Mouse (Mus musculus) forebrain, embryonic 13.5 days (tissue): ENCODE results near the gene Snurf. TPM values are rescaled to one million over a fixed set of nuclear protein-coding genes. Genes with fewer than 3 reads are reported as not detected.

Source experiments
- ATAC-seq: fragments of 200-750 bp; cut with Nextera tagmentation; 2 replicates; pipeline ENCODE4 v1.8.0; 2017
- H3K27ac ChIP-seq: fragments of 300-500 bp; sonication (generic); 2 replicates; pipeline ENCODE4 v1.5.1; 2015; ENCODE audit warnings: inconsistent platforms, mild to moderate bottlenecking, moderate library complexity
- H3K27me3 ChIP-seq: fragments of 300-500 bp; sonication (generic); 2 replicates; pipeline ENCODE4 v1.6.1; 2015; ENCODE audit warnings: mild to moderate bottlenecking, inconsistent platforms
- H3K36me3 ChIP-seq: fragments of 300-500 bp; sonication (generic); 2 replicates; pipeline ENCODE4 v1.6.1; 2015; ENCODE audit warnings: mild to moderate bottlenecking, inconsistent platforms; ENCODE audit not compliant: poor library complexity, severe bottlenecking
- H3K4me1 ChIP-seq: fragments of 300-500 bp; sonication (generic); 2 replicates; pipeline ENCODE4 v1.6.1; 2015; ENCODE audit warnings: inconsistent platforms
- H3K4me2 ChIP-seq: fragments of 300-500 bp; sonication (generic); 2 replicates; pipeline ENCODE4 v1.6.1; 2015; ENCODE audit warnings: inconsistent platforms, mild to moderate bottlenecking, moderate library complexity
- H3K4me3 ChIP-seq: fragments of 300-500 bp; sonication (generic); 2 replicates; pipeline ENCODE4 v1.5.1; 2015; ENCODE audit warnings: mild to moderate bottlenecking, inconsistent platforms
- H3K9ac ChIP-seq: fragments of 300-500 bp; sonication (generic); 2 replicates; pipeline ENCODE4 v1.6.1; 2015; ENCODE audit warnings: mild to moderate bottlenecking, inconsistent platforms
- H3K9me3 ChIP-seq: fragments of 300-500 bp; sonication (generic); replicated peaks from 2 replicates; pipeline ENCODE4 v1.6.1; 2016; ENCODE audit warnings: inconsistent platforms
- WGBS: fragments of 180-500 bp; shearing (Covaris S2); methylation state at CpG from one replicate; pipeline ENCODE4 v1.1.7; 2015; 5-methylcytosine and 5-hydroxymethylcytosine counted together
- polyA plus RNA-seq: library from polyadenylated mRNA; unstranded; fragments of >200 nt; fragmentation: Nextera tagmentation; extraction: Ambion mirVana; gene quantifications from 2 replicates; pipeline ENCODE4 v1.2.1, GENCODE M21; 2015

The Snurf gene
- 278 and 291 TPM in 2 replicates for polyA plus RNA-seq

- ATAC-seq: peak; percentile 79
- Histone ChIP-seq H3K36me3 (no peaks in the 10 kb centered on the region), H3K9ac (peak within 1 kb of the TSS; percentile 75), H3K27ac (peak within 1 kb of the TSS; percentile 88), H3K9me3 (peaks cover 16% of the 10 kb centered on the region), H3K4me3 (peak within 1 kb of the TSS; percentile 62), H3K4me2 (peak within 1 kb of the TSS; percentile 58), H3K4me1 (no peaks in the 10 kb centered on the region), H3K27me3 (no peaks in the 10 kb centered on the region)
- WGBS: 46% methylated on average over 30 of the region's 30 CpGs
Measured at GRCm38 (mm10) chr7:60004606-60005330, at the start of gene Snurf, which contains the start of gene Gm38393. Snurf (minus strand) TSS chr7:60005049. Gm38393 (minus strand) TSS chr7:60005064.

- Histone ChIP-seq H3K4me1 (no peaks in the 10 kb centered on the region), H3K36me3 (no peaks in the 10 kb centered on the region), H3K27me3 (no peaks in the 10 kb centered on the region), H3K9ac (no peak overlapping the region), H3K4me3 (peak overlapping the region; percentile 18), H3K9me3 (no peaks in the 10 kb centered on the region), H3K4me2 (no peak overlapping the region), H3K27ac (peak overlapping the region; percentile 48)
- peak; percentile 73 for ATAC-seq
- 64% methylated on average over 6 of the region's 6 CpGs for WGBS
Measured at GRCm38 (mm10) chr7:60047481-60048201, 42.8 kb upstream of the Snurf start.

GRCm38 (mm10) chr7:60013186-60013585, 8.3 kb upstream of the Snurf start:
- no peak overlapping the region for H3K27ac ChIP-seq
- H3K9me3 ChIP-seq: no peaks in the 10 kb centered on the region
- no peaks in the 10 kb centered on the region for H3K4me1 ChIP-seq
- no peak overlapping the region for H3K4me3 ChIP-seq
- H3K36me3 ChIP-seq: no peaks in the 10 kb centered on the region
- WGBS: 67% methylated on average over 3 of the region's 3 CpGs
- no peak for ATAC-seq
- H3K4me2 ChIP-seq: no peak overlapping the region
- no peak overlapping the region for H3K9ac ChIP-seq
- H3K27me3 ChIP-seq: no peaks in the 10 kb centered on the region

- Histone ChIP-seq H3K4me2 (no peak overlapping the region), H3K9me3 (peaks cover 16% of the 10 kb centered on the region), H3K36me3 (no peaks in the 10 kb centered on the region), H3K4me3 (no peak overlapping the region), H3K27me3 (no peaks in the 10 kb centered on the region), H3K4me1 (no peaks in the 10 kb centered on the region), H3K27ac (no peak overlapping the region), H3K9ac (no peak overlapping the region)
- no peak for ATAC-seq
- 40% methylated on average over 3 of the region's 3 CpGs for WGBS
Measured at GRCm38 (mm10) chr7:60007727-60008360, 3.0 kb upstream of the Snurf start.

GRCm38 (mm10) chr7:60006262-60006661, 1.4 kb upstream of the Snurf start:
- Histone ChIP-seq H3K4me2 (no peak overlapping the region), H3K27ac (no peak overlapping the region), H3K9ac (no peak overlapping the region), H3K4me3 (no peak overlapping the region), H3K36me3 (no peaks in the 10 kb centered on the region), H3K4me1 (no peaks in the 10 kb centered on the region), H3K9me3 (peaks cover 16% of the 10 kb centered on the region), H3K27me3 (no peaks in the 10 kb centered on the region)
- no peak for ATAC-seq
- 41% methylated on average over 2 of the region's 2 CpGs for WGBS

- 47% methylated on average over 22 of the region's 22 CpGs for WGBS
- peak overlapping the region; percentile 75 for H3K9ac ChIP-seq
- no peaks in the 10 kb centered on the region for H3K27me3 ChIP-seq
- H3K27ac ChIP-seq: peak overlapping the region; percentile 88
- no peaks in the 10 kb centered on the region for H3K4me1 ChIP-seq
- H3K4me3 ChIP-seq: peak overlapping the region; percentile 62
- peak; percentile 88 for ATAC-seq
- no peaks in the 10 kb centered on the region for H3K36me3 ChIP-seq
- peaks cover 16% of the 10 kb centered on the region for H3K9me3 ChIP-seq
- H3K4me2 ChIP-seq: peak overlapping the region; percentile 58
Measured at GRCm38 (mm10) chr7:60003921-60004605, 786 bp downstream of the Snurf start.

GRCm38 (mm10) chr7:60003006-60003865, 1.6 kb downstream of the Snurf start:
- peak; percentile 81 for ATAC-seq
- Histone ChIP-seq H3K4me3 (peak overlapping the region; percentile 62), H3K9ac (peak overlapping the region; percentile 75), H3K4me1 (no peaks in the 10 kb centered on the region), H3K4me2 (peak overlapping the region; percentile 58), H3K9me3 (peaks cover 16% of the 10 kb centered on the region), H3K27me3 (no peaks in the 10 kb centered on the region), H3K36me3 (no peaks in the 10 kb centered on the region), H3K27ac (peak overlapping the region; percentile 88)
- 46% methylated on average over 12 of the region's 12 CpGs for WGBS

GRCm38 (mm10) chr7:59978646-59979045, 26.2 kb downstream of the Snurf start:
- no peak overlapping the region for H3K4me2 ChIP-seq
- H3K9me3 ChIP-seq: no peaks in the 10 kb centered on the region
- H3K4me1 ChIP-seq: no peaks in the 10 kb centered on the region
- no peak overlapping the region for H3K9ac ChIP-seq
- H3K4me3 ChIP-seq: no peak overlapping the region
- H3K36me3 ChIP-seq: peaks cover 13% of the 10 kb centered on the region
- ATAC-seq: no peak
- H3K27ac ChIP-seq: no peak overlapping the region
- H3K27me3 ChIP-seq: no peaks in the 10 kb centered on the region
- 80% methylated on average over 1 of the region's 1 CpGs for WGBS

Other genes with a start within 250 kb of the Snurf start
- 3.1 and 4.9 TPM in 2 replicates for gene Gm38393, start within 50 bp of the Snurf start, polyA plus RNA-seq
- 361 and 368 TPM in 2 replicates for gene Snrpn, start 135.2 kb upstream of the Snurf start, polyA plus RNA-seq